Mouse (Mus musculus) small intestine, adult 2 months (tissue): Measurements from ENCODE around the gene Zfp704.

Experiments
- CTCF ChIP-seq: fragments of 200-500 bp; IDR thresholded peaks from 2 replicates; pipeline ENCODE4 v1.5.1; 2012; ENCODE audit warnings: low read depth, mild to moderate bottlenecking, control low read depth, inconsistent platforms, low read length, moderate library complexity, mixed read lengths; ENCODE audit not compliant: insufficient replicate concordance, insufficient read length; ENCODE audit errors: extremely low read depth
- POLR2A ChIP-seq: fragments of 200-500 bp; IDR thresholded peaks from 2 replicates; pipeline ENCODE4 v1.6.1; 2012; ENCODE audit warnings: low read depth, mild to moderate bottlenecking, control low read depth, inconsistent platforms, low read length, moderate library complexity

- TF ChIP-seq CTCF (no peak), POLR2A (no peak)
Measured at GRCm38 (mm10) chr3:9600577-9600976, 9.3 kb downstream of the Zfp704 start.
